Mouse (Mus musculus) thymus, postnatal 10 days (tissue): Measurements from ENCODE around the gene Msh6.
A peak's percentile ranks its signal among the peaks of the same experiment; 100 is the strongest.
"Not testable (repeated sequence)": the region's sequence is repeated elsewhere in the genome, so short reads cannot be mapped to it uniquely, and the experiment has no call there.

Source experiments
- DNase-seq, 2 experiments: peaks; one replicate each; pipeline ENCODE4 v3.0.0; 2021; ENCODE audit warnings: low spot score in 2 of 2

The Msh6 gene

DNA sequence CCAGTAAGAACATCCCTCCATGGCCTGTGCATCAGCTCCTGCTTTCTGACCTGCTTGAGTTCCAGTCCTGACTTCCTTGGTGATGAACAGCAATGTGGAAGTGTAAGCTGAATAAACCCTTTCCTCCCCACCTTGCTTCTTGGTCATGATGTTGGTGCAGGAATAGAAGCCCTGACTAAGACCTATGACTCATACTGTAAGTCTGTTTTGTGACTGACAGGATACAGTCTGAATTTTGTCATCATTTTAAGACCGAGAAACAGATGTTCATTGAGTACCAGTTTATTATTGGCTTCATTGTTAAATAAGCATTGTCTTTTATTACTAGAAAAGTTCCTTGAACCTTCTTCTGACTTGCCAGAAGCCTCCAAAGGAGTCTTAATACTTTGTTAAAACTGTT is 4.8 kb downstream of the Msh6 start:
- not testable (repeated sequence) for DNase-seq

DNA sequence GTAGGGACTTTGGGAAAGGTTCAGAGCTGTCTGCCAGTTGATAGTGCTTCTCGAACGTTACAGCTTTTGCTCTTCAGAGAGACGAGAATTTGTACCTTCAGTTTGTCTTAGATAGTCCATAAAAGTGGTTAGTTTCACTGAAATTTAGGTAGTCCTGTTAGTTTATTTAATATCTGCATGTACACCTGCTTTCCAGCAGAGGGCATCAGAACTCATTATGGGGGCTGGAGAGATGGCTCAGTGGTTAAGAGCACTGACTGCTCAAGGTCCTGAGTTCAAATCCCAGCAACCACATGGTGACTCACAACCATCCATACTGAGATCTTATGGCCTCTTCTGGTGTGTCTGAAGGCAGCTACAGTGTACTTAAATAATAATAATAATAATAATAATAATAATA is 7.2 kb downstream of the Msh6 start:
- peak in 1 of 2 experiments; percentile 37 for DNase-seq

DNA sequence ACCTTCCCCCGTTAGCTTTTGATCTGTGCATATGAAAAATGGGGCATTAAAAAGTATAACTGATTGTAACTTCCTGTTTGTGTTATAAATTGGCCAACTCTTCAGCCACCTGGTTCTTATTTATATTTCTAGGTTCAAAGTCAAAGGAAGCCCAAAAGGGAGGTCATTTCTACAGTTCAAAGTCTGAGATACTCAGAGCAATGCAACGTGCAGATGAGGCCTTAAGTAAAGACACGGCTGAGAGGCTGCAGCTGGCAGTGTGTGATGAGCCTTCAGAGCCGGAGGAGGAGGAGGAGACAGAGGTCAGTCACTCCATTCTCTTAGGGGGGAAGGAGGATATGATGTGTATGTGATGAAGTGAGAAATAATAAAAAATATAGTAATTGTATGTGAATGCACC is 8.5 kb downstream of the Msh6 start:
- DNase-seq = no peak

DNA sequence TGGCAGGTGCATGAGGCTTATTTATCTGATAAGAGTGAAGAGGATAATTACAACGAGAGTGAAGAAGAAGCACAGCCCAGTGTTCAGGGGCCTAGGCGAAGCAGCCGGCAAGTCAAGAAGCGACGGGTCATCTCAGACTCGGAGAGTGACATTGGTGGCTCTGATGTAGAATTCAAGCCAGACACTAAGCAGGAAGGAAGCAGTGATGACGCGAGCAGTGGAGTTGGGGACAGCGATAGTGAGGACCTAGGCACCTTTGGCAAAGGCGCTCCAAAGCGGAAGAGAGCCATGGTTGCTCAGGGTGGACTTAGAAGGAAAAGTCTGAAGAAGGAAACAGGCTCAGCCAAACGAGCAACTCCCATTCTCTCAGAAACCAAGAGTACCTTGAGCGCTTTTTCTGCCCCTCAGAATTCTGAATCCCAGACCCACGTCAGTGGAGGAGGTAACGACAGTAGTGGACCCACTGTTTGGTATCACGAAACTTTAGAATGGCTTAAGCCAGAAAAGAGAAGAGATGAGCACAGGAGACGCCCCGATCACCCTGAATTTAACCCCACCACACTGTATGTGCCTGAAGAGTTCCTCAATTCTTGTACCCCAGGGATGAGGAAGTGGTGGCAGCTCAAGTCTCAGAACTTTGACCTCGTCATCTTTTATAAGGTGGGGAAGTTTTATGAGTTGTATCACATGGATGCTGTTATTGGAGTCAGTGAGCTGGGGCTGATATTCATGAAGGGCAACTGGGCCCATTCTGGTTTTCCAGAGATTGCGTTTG is 9.8 kb downstream of the Msh6 start:
- DNase-seq = no peak

- DNase-seq = no peak
Measured at GRCm38 (mm10) chr17:87985916-87986315, 11.1 kb downstream of the Msh6 start.

DNA sequence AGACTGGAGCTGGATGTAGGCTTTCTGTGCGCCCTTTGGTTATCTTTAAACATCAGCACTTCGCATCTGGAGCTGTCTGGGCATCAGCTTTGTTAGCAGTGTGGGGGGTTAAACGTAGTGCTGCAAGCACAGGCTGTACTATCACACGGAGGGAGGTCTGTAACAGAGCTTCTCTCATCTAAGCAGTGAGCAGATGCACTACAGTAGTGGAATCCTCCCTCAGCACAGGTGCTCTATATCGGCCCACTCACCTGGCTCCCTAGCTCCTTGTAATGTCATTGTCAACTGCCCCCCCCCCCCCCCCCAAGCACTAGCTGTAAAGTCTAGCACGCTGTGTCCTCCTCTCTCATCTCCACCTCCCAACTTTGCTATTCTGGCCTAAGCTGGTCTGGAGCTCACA is 12.6 kb downstream of the Msh6 start:
- DNase-seq = no peak

- DNase-seq = no peak
Measured at GRCm38 (mm10) chr17:87992154-87992553, 17.3 kb downstream of the Msh6 start.

- DNase-seq = no peak
Measured at GRCm38 (mm10) chr17:87993338-87993737, 18.5 kb downstream of the Msh6 start.

GRCm38 (mm10) chr17:87997808-87998207 is 22.9 kb downstream of the Msh6 start:
- no peak for DNase-seq

- no peak for DNase-seq
Measured at GRCm38 (mm10) chr17:88004892-88005291, 30.0 kb downstream of the Msh6 start.

DNA sequence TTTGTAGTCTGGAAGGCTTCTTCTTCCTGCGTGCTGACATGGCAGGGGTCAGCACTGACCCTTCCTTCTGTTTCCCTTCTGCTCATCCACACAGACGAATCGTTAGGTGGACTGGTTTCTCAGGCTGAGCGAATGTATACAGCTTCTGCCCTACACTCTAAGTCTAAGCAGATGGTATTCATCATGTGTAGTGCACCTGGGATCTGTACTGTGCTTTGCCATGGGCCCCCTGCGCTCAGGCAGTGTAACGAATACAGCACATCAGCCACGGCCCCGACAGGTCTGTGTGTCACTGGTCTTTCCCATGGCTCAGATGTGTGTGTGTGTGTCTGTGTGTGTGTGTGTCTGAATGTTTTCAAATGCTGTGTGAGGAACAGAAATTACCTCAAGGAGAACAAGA is 32.1 kb downstream of the Msh6 start:
- DNase-seq = no peak

GRCm38 (mm10) chr17:88014456-88014855 is 39.6 kb downstream of the Msh6 start:
- DNase-seq = no peak

GRCm38 (mm10) chr17:88016027-88016426 is 41.2 kb downstream of the Msh6 start:
- not testable (repeated sequence) for DNase-seq

DNA sequence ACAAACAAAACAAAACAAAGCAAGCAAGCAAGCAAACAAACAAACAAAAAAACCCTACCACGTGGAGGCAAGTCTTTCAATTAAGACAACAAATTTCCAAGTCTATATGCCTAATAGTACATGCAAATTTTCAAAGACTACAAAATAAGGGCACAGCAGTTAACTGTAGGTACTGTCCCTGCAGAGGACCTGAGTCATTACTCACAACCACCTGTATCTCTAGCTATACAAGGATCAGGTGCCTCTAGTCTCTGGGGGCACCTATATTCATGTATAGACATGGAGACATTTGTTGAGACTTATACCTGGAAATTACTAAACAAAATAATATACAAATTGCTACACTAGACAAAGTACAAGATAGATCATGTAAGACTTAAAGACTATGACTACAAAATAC is 49.1 kb downstream of the Msh6 start:
- DNase-seq = no peak

DNA sequence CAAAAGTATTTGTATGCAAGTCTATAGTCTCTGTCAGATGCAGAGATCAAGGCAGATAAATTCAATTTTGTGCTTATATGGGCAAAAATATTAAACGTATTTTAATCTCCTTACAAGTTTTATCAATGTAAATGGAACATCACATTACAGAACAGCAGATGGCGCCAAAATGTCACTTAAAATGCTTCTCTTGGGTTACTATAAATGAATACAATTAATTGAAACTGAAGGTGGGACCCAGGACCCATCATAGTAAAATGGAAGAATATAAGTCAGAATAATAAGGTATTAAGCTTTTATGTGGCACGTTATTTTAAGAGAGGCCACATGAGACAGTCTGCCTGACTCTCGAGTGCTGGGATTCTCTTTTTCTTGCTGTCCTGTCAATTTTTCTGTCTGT is 50.4 kb downstream of the Msh6 start:
- peak; percentile 18 to 69 for DNase-seq

- no peak for DNase-seq
Measured at GRCm38 (mm10) chr17:88029194-88029970, 54.5 kb downstream of the Msh6 start.

DNA sequence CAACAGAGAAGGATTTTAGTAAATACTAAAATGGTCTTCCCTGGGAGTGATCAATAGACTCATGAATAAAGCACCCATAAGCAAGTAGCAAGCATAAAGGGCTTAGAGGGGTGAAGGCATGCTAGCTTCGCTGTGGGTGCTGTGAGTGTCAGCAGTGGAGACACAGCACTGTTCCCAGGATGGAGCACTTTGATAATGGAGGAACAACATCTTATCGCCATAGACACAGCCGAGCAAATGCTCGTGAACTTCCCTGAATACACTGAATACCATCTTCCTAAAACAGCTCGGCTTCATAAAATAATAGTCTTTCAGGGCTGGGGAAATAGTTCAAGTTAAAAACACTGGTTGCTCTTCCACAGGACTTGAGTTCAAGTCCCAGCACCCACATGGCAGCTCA is 56.9 kb downstream of the Msh6 start:
- no peak for DNase-seq

- no peak for DNase-seq
Measured at GRCm38 (mm10) chr17:88034418-88034817, 59.6 kb downstream of the Msh6 start.
